Mouse (Mus musculus): ENCODE data around the gene Lman1l. TPM values are rescaled to one million over a fixed set of nuclear protein-coding genes. Genes with fewer than 3 reads are reported as not detected.

The Lman1l gene
- polyA plus RNA-seq, 1 experiment from 2014 or later, result not detected

DNA sequence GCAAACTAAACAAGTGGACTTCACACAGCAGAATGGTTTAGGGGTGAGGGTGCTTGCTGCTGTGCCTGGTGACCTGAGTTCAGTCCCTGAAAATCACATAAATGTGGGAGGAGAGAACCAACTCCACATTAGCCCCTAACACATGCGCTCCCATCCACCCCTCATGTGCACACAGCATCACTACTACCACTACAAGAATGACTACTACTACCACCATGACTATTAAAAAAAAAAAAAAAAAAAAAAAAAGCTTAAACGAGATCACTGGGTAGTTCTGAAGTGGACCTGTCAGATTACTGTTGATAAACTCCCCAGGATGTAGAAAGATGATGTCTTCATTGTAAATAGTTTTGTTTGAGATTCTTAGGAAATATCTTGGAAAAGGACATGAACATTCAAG lies 61.0 kb downstream of the Lman1l start:
- ATAC-seq (ENCODE audit: low FRiP score, low TSS enrichment), result no peak
- H3K27ac ChIP-seq (ENCODE audit: low read length), result no peak overlapping the region
- 77% methylated on average over 2 of the region's 2 CpGs for WGBS
- H3K9me3 ChIP-seq (ENCODE audit: low read length), result no peaks in the 10 kb centered on the region
- 0 out of 2 replicates have a peak, but pooled peaks cover 3% of the 10 kb centered on the region for H3K27me3 ChIP-seq (ENCODE audit: insufficient read depth, low read length)
- no peaks in the 10 kb centered on the region for H3K36me3 ChIP-seq (ENCODE audit: insufficient read depth, low read length)
- peaks cover 37% of the 10 kb centered on the region for H3K4me1 ChIP-seq (ENCODE audit: insufficient read depth, low read length)
- H3K4me3 ChIP-seq (ENCODE audit: low read length), result no peak overlapping the region
- no peak overlapping the region for H3K4me2 ChIP-seq (replicated peaks; ENCODE audit: low read depth, low read length)
- no peak overlapping the region for H3K9ac ChIP-seq (replicated peaks; ENCODE audit: low read length)

DNA sequence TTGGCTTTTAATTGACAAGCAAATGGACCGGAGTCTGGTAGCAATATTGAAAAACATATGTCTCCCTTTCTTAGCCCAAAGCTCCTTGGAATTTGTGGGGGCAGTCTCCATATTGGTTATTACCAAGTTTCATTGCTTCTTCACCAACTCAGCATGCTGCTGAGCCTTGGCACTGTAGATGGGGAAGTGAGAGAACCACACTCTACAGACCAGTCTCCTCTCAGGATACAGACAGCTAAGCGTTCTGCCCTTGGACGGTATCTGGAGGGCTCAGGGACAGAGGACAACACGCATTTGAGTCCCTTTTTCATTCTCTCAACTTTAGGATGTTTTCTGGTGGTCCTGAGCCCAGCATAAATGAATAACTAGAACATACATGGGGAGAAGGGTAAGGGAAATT lies 61.9 kb downstream of the Lman1l start:
- peaks cover 27% of the 10 kb centered on the region for H3K4me1 ChIP-seq (ENCODE audit: insufficient read depth, low read length)
- H3K4me2 ChIP-seq (replicated peaks; ENCODE audit: low read depth, low read length), result no peak overlapping the region
- H3K9me3 ChIP-seq (ENCODE audit: low read length), result no peaks in the 10 kb centered on the region
- 81% methylated on average over 4 of the region's 4 CpGs for WGBS
- ATAC-seq (ENCODE audit: low FRiP score, low TSS enrichment), result no peak
- H3K36me3 ChIP-seq (ENCODE audit: insufficient read depth, low read length), result no peaks in the 10 kb centered on the region
- H3K4me3 ChIP-seq (ENCODE audit: low read length), result no peak overlapping the region
- H3K27me3 ChIP-seq (ENCODE audit: insufficient read depth, low read length), result 0 out of 2 replicates have a peak, but pooled peaks cover 3% of the 10 kb centered on the region
- H3K9ac ChIP-seq (replicated peaks; ENCODE audit: low read length), result no peak overlapping the region
- H3K27ac ChIP-seq (ENCODE audit: low read length), result no peak overlapping the region

GRCm38 (mm10) chr9:57557215-57557614 lies 63.4 kb downstream of the Lman1l start:
- ATAC-seq (ENCODE audit: low FRiP score, low TSS enrichment), result no peak
- WGBS, result 77% methylated on average over 3 of the region's 3 CpGs
- Histone ChIP-seq H3K9ac (replicated peaks; ENCODE audit: low read length) (no peak overlapping the region), H3K4me3 (ENCODE audit: low read length) (no peak overlapping the region), H3K4me2 (replicated peaks; ENCODE audit: low read depth, low read length) (no peak overlapping the region), H3K27me3 (ENCODE audit: insufficient read depth, low read length) (0 out of 2 replicates have a peak, but pooled peaks cover 3% of the 10 kb centered on the region), H3K36me3 (ENCODE audit: insufficient read depth, low read length) (no peaks in the 10 kb centered on the region), H3K9me3 (ENCODE audit: low read length) (no peaks in the 10 kb centered on the region), H3K4me1 (ENCODE audit: insufficient read depth, low read length) (peaks cover 19% of the 10 kb centered on the region), H3K27ac (ENCODE audit: low read length) (no peak overlapping the region)

Other genes with a start within 250 kb of the Lman1l start
- 29.7 and 30.5 TPM in 2 replicates for gene Ppcdc, start 180.7 kb downstream of the Lman1l start, polyA plus RNA-seq (2015; fragmentation: Nextera tagmentation; extraction: Ambion mirVana)
- gene Scamp5, start 152.7 kb downstream of the Lman1l start, polyA plus RNA-seq (2015; fragmentation: Nextera tagmentation; extraction: Ambion mirVana), result 17.7 and 20.2 TPM in 2 replicates
- gene Rpp25, start 116.7 kb downstream of the Lman1l start, polyA plus RNA-seq (2015; fragmentation: Nextera tagmentation; extraction: Ambion mirVana), result 5.5 and 6.4 TPM in 2 replicates
- gene Cox5a, start 99.5 kb downstream of the Lman1l start, polyA plus RNA-seq (2015; fragmentation: Nextera tagmentation; extraction: Ambion mirVana), result 670 and 691 TPM in 2 replicates
- gene Fam219b, start 83.2 kb downstream of the Lman1l start, polyA plus RNA-seq (2015; fragmentation: Nextera tagmentation; extraction: Ambion mirVana), result 19.0 and 19.8 TPM in 2 replicates
- 54.6 and 57.2 TPM in 2 replicates for gene Mpi, start 68.0 kb downstream of the Lman1l start, polyA plus RNA-seq (2015; fragmentation: Nextera tagmentation; extraction: Ambion mirVana)
- 93.4 and 101 TPM in 2 replicates for gene Scamp2, start 59.8 kb downstream of the Lman1l start, polyA plus RNA-seq (2015; fragmentation: Nextera tagmentation; extraction: Ambion mirVana)
- gene Ulk3, start 31.3 kb downstream of the Lman1l start, polyA plus RNA-seq (2015; fragmentation: Nextera tagmentation; extraction: Ambion mirVana), result 18.3 and 22.7 TPM in 2 replicates
- not detected in 2 replicates for gene Cplx3, start 14.5 kb downstream of the Lman1l start, polyA plus RNA-seq (2015; fragmentation: Nextera tagmentation; extraction: Ambion mirVana)
- gene Csk, start 32.9 kb upstream of the Lman1l start, polyA plus RNA-seq (2015; fragmentation: Nextera tagmentation; extraction: Ambion mirVana), result 27.2 and 31.6 TPM in 2 replicates
- gene Cyp1a2, start 62.9 kb upstream of the Lman1l start, polyA plus RNA-seq (2015; fragmentation: Nextera tagmentation; extraction: Ambion mirVana), result not detected in 2 replicates
- gene Cyp1a1, start 67.2 kb upstream of the Lman1l start, polyA plus RNA-seq (2015; fragmentation: Nextera tagmentation; extraction: Ambion mirVana), result 0.23 and 0.25 TPM in 2 replicates
- 39.2 and 41.2 TPM in 2 replicates for gene Edc3, start 87.8 kb upstream of the Lman1l start, polyA plus RNA-seq (2015; fragmentation: Nextera tagmentation; extraction: Ambion mirVana)
- gene Clk3, start 145.1 kb upstream of the Lman1l start, polyA plus RNA-seq (2015; fragmentation: Nextera tagmentation; extraction: Ambion mirVana), result 82.0 and 90.0 TPM in 2 replicates
- 6.0 and 8.6 TPM in 2 replicates for gene Arid3b, start 216.0 kb upstream of the Lman1l start, polyA plus RNA-seq (2015; fragmentation: Nextera tagmentation; extraction: Ambion mirVana)

Data from kidney, embryonic 16.5 days (tissue).